Mouse (Mus musculus): ENCODE measurements around the gene Hdhd5.

- TF ChIP-seq CTCF (IDR thresholded peaks at IDR 0.05; ENCODE audit: low read depth) (no peak), EP300 (IDR thresholded peaks at IDR 0.05; ENCODE audit: low read depth) (no peak)
Measured at GRCm38 (mm10) chr6:120516422-120516821, 14.7 kb downstream of the Hdhd5 start.

All from heart, postnatal 0 days (tissue).